ENCODE assay signal across 9 mouse cellular contexts in the genomic region with DNA sequence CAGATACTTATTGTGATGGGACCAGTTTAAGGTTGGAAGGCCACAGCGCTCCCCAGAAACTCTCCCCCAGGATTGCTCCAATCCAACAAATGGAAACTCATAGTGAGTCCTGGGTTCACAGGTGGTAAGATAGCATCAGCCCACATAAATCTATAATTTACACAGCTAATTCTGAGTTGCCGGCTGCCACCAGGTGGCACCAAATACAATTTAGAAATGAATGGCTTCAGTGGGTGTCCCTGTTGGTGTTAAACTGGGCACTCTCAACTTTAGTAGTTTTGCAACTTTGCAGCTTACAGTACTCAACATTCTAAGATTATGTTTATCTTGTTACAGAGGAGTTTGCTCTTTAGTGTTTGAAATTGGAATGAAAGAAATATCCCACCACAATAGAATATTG.
A peak's percentile ranks its signal among the peaks of the same experiment; 100 is the strongest.
DNase-seq lines count a peak whose midpoint lies in the region; ATAC-seq and TF ChIP-seq lines count a peak whose summit lies in the region.
"Had no signal": no experiment of that assay in that cellular context is flagged by ENCODE, and none has a peak within 500 bp of the region (broad histone marks: within the 10 kb centered on the region; RNA-seq: fewer than 3 reads in every experiment).

No protein-coding gene starts in this region.

- no peaks in the 10 kb centered on the region for H3K36me3 ChIP-seq in forebrain, embryonic 10.5 days (replicated peaks)
- H3K36me3 ChIP-seq in forebrain, embryonic 15.5 days, result no peaks in the 10 kb centered on the region
- H3K36me3 ChIP-seq in thymus, adult 2 months (ENCODE audit: control insufficient read depth, insufficient read depth, low read length), result no peaks in the 10 kb centered on the region
- no peaks in the 10 kb centered on the region for H3K36me3 ChIP-seq in embryonic facial prominence, embryonic 14.5 days (ENCODE audit: control insufficient read depth, insufficient read depth, low read length)

- no peak overlapping the region for H3K9ac ChIP-seq in forebrain, embryonic 15.5 days (replicated peaks)
- no peak overlapping the region for H3K9ac ChIP-seq in embryonic facial prominence, embryonic 14.5 days (ENCODE audit: low read depth, low read length)

- peak; percentile 21 for DNase-seq in forebrain, embryonic 10.5 days (ENCODE audit: extremely low spot score, low spot score)
- peak; percentile 5 for DNase-seq in thymus, adult 2 months
- no peak for DNase-seq in thymus, adult 18-20 months
- peak; percentile 52 for DNase-seq in embryonic facial prominence, embryonic 14.5 days (ENCODE audit: low spot score)
- DNase-seq in layer of hippocampus, adult 18-20 months (ENCODE audit: low spot score in 2 of 2), result peak; percentile 33 to 78
- DNase-seq in lung, postnatal 10 days, result peak; percentile 35
- peak; percentile 17 for DNase-seq in thymus, postnatal 14 days

- no peak overlapping the region for H3K4me2 ChIP-seq in forebrain, embryonic 15.5 days (replicated peaks)
- H3K4me2 ChIP-seq in embryonic facial prominence, embryonic 14.5 days (ENCODE audit: low read depth, low read length), result no peak overlapping the region

- no peaks in the 10 kb centered on the region for H3K9me3 ChIP-seq in forebrain, embryonic 10.5 days
- no peaks in the 10 kb centered on the region for H3K9me3 ChIP-seq in forebrain, embryonic 15.5 days
- no peaks in the 10 kb centered on the region for H3K9me3 ChIP-seq in embryonic facial prominence, embryonic 14.5 days (ENCODE audit: control insufficient read depth, low read length)

- WGBS in forebrain, embryonic 10.5 days, result 18% methylated on average over 2 of the region's 2 CpGs
- WGBS in forebrain, embryonic 15.5 days, result 22% methylated on average over 2 of the region's 2 CpGs
- 16% methylated on average over 2 of the region's 2 CpGs for WGBS in thymus, adult 2 months
- WGBS in embryonic facial prominence, embryonic 14.5 days, result 19% methylated on average over 2 of the region's 2 CpGs

- no peak for ATAC-seq in forebrain, embryonic 15.5 days (replicated peaks)
- 0 out of 2 replicates have a peak, but pooled peaks have one; percentile 22 for ATAC-seq in embryonic facial prominence, embryonic 14.5 days (ENCODE audit: low read depth)

- no peaks in the 10 kb centered on the region for H3K27me3 ChIP-seq in forebrain, embryonic 10.5 days (ENCODE audit: poor library complexity, severe bottlenecking)
- no peaks in the 10 kb centered on the region for H3K27me3 ChIP-seq in forebrain, embryonic 15.5 days
- no peaks in the 10 kb centered on the region for H3K27me3 ChIP-seq in thymus, adult 2 months (ENCODE audit: control insufficient read depth, insufficient read depth, low read length)
- no peaks in the 10 kb centered on the region for H3K27me3 ChIP-seq in embryonic facial prominence, embryonic 14.5 days (replicated peaks; ENCODE audit: control insufficient read depth, insufficient read depth, low read length)

- no peak for TF ChIP-seq CTCF in thymus, adult 2 months (IDR thresholded peaks at IDR 0.05; ENCODE audit: borderline replicate concordance, control insufficient read depth, extremely low read depth, insufficient read depth, low read length, poor library complexity)

- TF ChIP-seq POLR2A in thymus, adult 2 months (IDR thresholded peaks at IDR 0.05; ENCODE audit: control insufficient read depth, extremely low read depth, insufficient read depth, low read length, poor library complexity), result no peak

- no peaks in the 10 kb centered on the region for H3K4me1 ChIP-seq in forebrain, embryonic 10.5 days
- H3K4me1 ChIP-seq in forebrain, embryonic 15.5 days, result no peaks in the 10 kb centered on the region
- H3K4me1 ChIP-seq in thymus, adult 2 months (replicated peaks; ENCODE audit: control insufficient read depth, insufficient read depth, low read length), result no peaks in the 10 kb centered on the region
- no peaks in the 10 kb centered on the region for H3K4me1 ChIP-seq in embryonic facial prominence, embryonic 14.5 days (ENCODE audit: control insufficient read depth, insufficient read depth, low read length)

- H3K27ac ChIP-seq in forebrain, embryonic 10.5 days, result no peak overlapping the region
- H3K27ac ChIP-seq in forebrain, embryonic 15.5 days (replicated peaks), result no peak overlapping the region
- no peak overlapping the region for H3K27ac ChIP-seq in thymus, adult 2 months (ENCODE audit: control insufficient read depth, insufficient read depth, low read length)
- H3K27ac ChIP-seq in embryonic facial prominence, embryonic 14.5 days (replicated peaks; ENCODE audit: low read depth, low read length), result no peak overlapping the region

- H3K4me3 ChIP-seq in forebrain, embryonic 10.5 days, result no peak overlapping the region
- no peak overlapping the region for H3K4me3 ChIP-seq in forebrain, embryonic 15.5 days
- H3K4me3 ChIP-seq in thymus, adult 2 months (ENCODE audit: control insufficient read depth, insufficient read depth, low read length), result no peak overlapping the region
- no peak overlapping the region for H3K4me3 ChIP-seq in embryonic facial prominence, embryonic 14.5 days (ENCODE audit: low read depth, low read length)
- H3K4me3 ChIP-seq: myocyte had no signal

Comparison
In these comparisons a context has a peak if more than half of its experiments do, and no peak if none do; other contexts are left out.
1. DNase-seq: peak in forebrain, embryonic 10.5 days (single experiment), thymus, adult 2 months (single experiment), embryonic facial prominence, embryonic 14.5 days (single experiment), layer of hippocampus, adult 18-20 months (2 of 2), lung, postnatal 10 days (single experiment) and thymus, postnatal 14 days (single experiment); none in thymus, adult 18-20 months (0 of 2).